Mouse (Mus musculus) MEL (cell line): ENCODE data around the gene Sirt4. TPM values are rescaled to one million over a fixed set of nuclear protein-coding genes. Genes with fewer than 3 reads are reported as not detected.

ENCODE experiments used
- DNase-seq: peaks from one replicate; pipeline ENCODE4 v3.0.0; 2011; ENCODE audit warnings: low read depth, low spot score
- H3K27ac ChIP-seq: 2 replicates; pipeline ENCODE4 v1.5.1; 2012; ENCODE audit warnings: low read depth, mild to moderate bottlenecking, control low read depth, low read length, moderate library complexity; ENCODE audit not compliant: control insufficient read depth
- H3K27me3 ChIP-seq, 2 experiments: fragments of 150-350 bp in 1 of 2; sonication (generic) in 1 of 2; 2 replicates each; pipeline ENCODE4 v1.6.1; 2012; ENCODE audit warnings: low read length in 2 of 2, mild to moderate bottlenecking in 2 of 2, improper control_type of control experiment in 1 of 2, moderate library complexity in 1 of 2; ENCODE audit not compliant: insufficient read depth in 2 of 2, control insufficient read depth in 1 of 2
- H3K36me3 ChIP-seq, 2 experiments: 2 replicates each; pipeline ENCODE4 v1.6.1; 2012 to 2014; ENCODE audit warnings: low read length in 2 of 2, improper control_type of control experiment in 1 of 2, inconsistent platforms in 1 of 2, mild to moderate bottlenecking in 1 of 2; ENCODE audit not compliant: insufficient read depth in 2 of 2, control insufficient read depth in 1 of 2
- H3K4me1 ChIP-seq, 2 experiments: fragments of 150-350 bp in 1 of 2; sonication (generic) in 1 of 2; 2 replicates each; pipeline ENCODE4 v1.6.1; 2012; ENCODE audit warnings: low read length in 2 of 2, improper control_type of control experiment in 1 of 2, mild to moderate bottlenecking in 1 of 2; ENCODE audit not compliant: insufficient read depth in 2 of 2, control insufficient read depth in 1 of 2
- H3K4me3 ChIP-seq, 2 experiments: fragments of 150-350 bp in 1 of 2; sonication (generic) in 1 of 2; 2 replicates each; pipeline ENCODE4 v1.5.1; 2012; ENCODE audit warnings: low read depth in 2 of 2, low read length in 2 of 2, mild to moderate bottlenecking in 2 of 2, moderate library complexity in 2 of 2, control low read depth in 1 of 2, improper control_type of control experiment in 1 of 2; ENCODE audit not compliant: control insufficient read depth in 1 of 2, insufficient read depth in 1 of 2
- H3K79me2 ChIP-seq: 2 replicates; pipeline ENCODE4 v1.6.1; 2012; ENCODE audit warnings: mild to moderate bottlenecking, low read length, moderate library complexity; ENCODE audit not compliant: control insufficient read depth, poor library complexity, insufficient read depth
- H3K9ac ChIP-seq: 2 replicates; pipeline ENCODE4 v1.6.1; 2012; ENCODE audit warnings: low read depth, mild to moderate bottlenecking, control low read depth, low read length, moderate library complexity; ENCODE audit not compliant: control insufficient read depth, poor library complexity, severe bottlenecking
- H3K9me3 ChIP-seq: fragments of 150-350 bp; sonication (generic); replicated peaks from 2 replicates; pipeline ENCODE4 v1.6.1; 2012; ENCODE audit warnings: mild to moderate bottlenecking, low read length, improper control_type of control experiment, moderate library complexity; ENCODE audit not compliant: insufficient read depth
- CHD1 ChIP-seq: IDR thresholded peaks from 2 replicates; pipeline ENCODE4 v1.6.1; 2012; ENCODE audit warnings: low read depth, mild to moderate bottlenecking, inconsistent platforms, low read length, improper control_type of control experiment
- CHD2 ChIP-seq: IDR thresholded peaks from 2 replicates; pipeline ENCODE4 v1.6.1; 2011; ENCODE audit warnings: low read length, improper control_type of control experiment
- E2F4 ChIP-seq: IDR thresholded peaks from 2 replicates; pipeline ENCODE4 v1.6.1; 2011; ENCODE audit warnings: low read depth, low read length, improper control_type of control experiment, borderline replicate concordance
- EP300 ChIP-seq, 2 experiments: IDR thresholded peaks; 2 replicates each; pipeline ENCODE4 v1.6.1; 2011; ENCODE audit warnings: improper control_type of control experiment in 2 of 2, low read length in 2 of 2, low read depth in 1 of 2, mild to moderate bottlenecking in 1 of 2
- GABPA ChIP-seq: IDR thresholded peaks from 2 replicates; pipeline ENCODE4 v1.6.1; 2012; ENCODE audit warnings: low read depth, mild to moderate bottlenecking, inconsistent platforms, low read length, improper control_type of control experiment, moderate library complexity
- GATA1 ChIP-seq: IDR thresholded peaks from 2 replicates; pipeline ENCODE4 v1.6.1; 2011; ENCODE audit warnings: low read depth, low read length, improper control_type of control experiment
- KAT2A ChIP-seq: conservative IDR thresholded peaks from 2 replicates; pipeline ENCODE4 v1.6.1; 2012; ENCODE audit warnings: low read depth, low read length, improper control_type of control experiment, inconsistent platforms
- MAFK ChIP-seq: IDR thresholded peaks from 2 replicates; pipeline ENCODE4 v1.6.1; 2011; ENCODE audit warnings: low read depth, mild to moderate bottlenecking, low read length, improper control_type of control experiment, borderline replicate concordance
- MXI1 ChIP-seq: IDR thresholded peaks from 2 replicates; pipeline ENCODE4 v1.6.1; 2011; ENCODE audit warnings: mild to moderate bottlenecking, low read depth, low read length, improper control_type of control experiment
- POLR2A ChIP-seq, 2 experiments: IDR thresholded peaks; 2 replicates each; pipeline ENCODE4 v1.6.1; 2011 to 2012; ENCODE audit warnings: low read length in 2 of 2, mild to moderate bottlenecking in 2 of 2, control low read depth in 1 of 2, improper control_type of control experiment in 1 of 2, low read depth in 1 of 2, moderate library complexity in 1 of 2; ENCODE audit not compliant: control insufficient read depth in 1 of 2, insufficient read depth in 1 of 2, poor library complexity in 1 of 2
- POLR2AphosphoS2 ChIP-seq: IDR thresholded peaks from 2 replicates; pipeline ENCODE4 v1.6.1; 2011; ENCODE audit warnings: low read length, improper control_type of control experiment
- POLR2AphosphoS5 ChIP-seq: IDR thresholded peaks from 2 replicates; pipeline ENCODE4 v1.6.1; 2012; ENCODE audit warnings: low read depth, borderline replicate concordance, mild to moderate bottlenecking, inconsistent platforms, low read length, moderate library complexity, mixed read lengths
- SIN3A ChIP-seq: IDR thresholded peaks from 2 replicates; pipeline ENCODE4 v1.6.1; 2012; ENCODE audit warnings: low read length, improper control_type of control experiment, inconsistent platforms
- TCF12 ChIP-seq: IDR thresholded peaks from 2 replicates; pipeline ENCODE4 v1.6.1; 2014; ENCODE audit warnings: low read depth, mild to moderate bottlenecking, inconsistent platforms, low read length, improper control_type of control experiment, moderate library complexity
- USF1 ChIP-seq: IDR thresholded peaks from 2 replicates; pipeline ENCODE4 v1.6.1; 2014; ENCODE audit warnings: low read depth, mild to moderate bottlenecking, inconsistent platforms, low read length, improper control_type of control experiment, moderate library complexity
- USF2 ChIP-seq, 2 experiments: IDR thresholded peaks; 2 replicates each; pipeline ENCODE4 v1.6.1; 2011 to 2012; ENCODE audit warnings: improper control_type of control experiment in 2 of 2, low read length in 2 of 2, borderline replicate concordance in 1 of 2, inconsistent platforms in 1 of 2, low read depth in 1 of 2, mild to moderate bottlenecking in 1 of 2; ENCODE audit not compliant: insufficient read depth in 1 of 2
- ZC3H11A ChIP-seq: IDR thresholded peaks from 2 replicates; pipeline ENCODE4 v1.6.1; 2012; ENCODE audit warnings: low read depth, mild to moderate bottlenecking, inconsistent platforms, low read length, improper control_type of control experiment
- ZNF384 ChIP-seq: IDR thresholded peaks from 2 replicates; pipeline ENCODE4 v1.6.1; 2012; ENCODE audit warnings: low read depth, mild to moderate bottlenecking, inconsistent platforms, low read length, improper control_type of control experiment
- polyA plus RNA-seq, 2 experiments: library from polyadenylated mRNA; stranded (reverse) in 1 of 2; unstranded in 1 of 2; fragments of >175 nt in 1 of 2; fragments of >200 nt in 1 of 2; gene quantifications; 2 replicates each; pipeline versions ENCODE4 v1.2.1 to v1.2.4; 2012; ENCODE audit warnings: low replicate concordance in 2 of 2, low read depth in 1 of 2; ENCODE audit not compliant: insufficient read length in 2 of 2, insufficient read depth in 1 of 2, missing spikeins in 1 of 2
- total RNA-seq: library from RNA; depleted of rRNA; stranded (reverse); fragments of 300-350 nt; gene quantifications from 2 replicates; pipeline ENCODE4 v1.2.3, GENCODE M21; 2012

The Sirt4 gene
- total and polyA plus RNA-seq, 3 experiments: 9.2 to 10.3 TPM; not detected in 1

DNA sequence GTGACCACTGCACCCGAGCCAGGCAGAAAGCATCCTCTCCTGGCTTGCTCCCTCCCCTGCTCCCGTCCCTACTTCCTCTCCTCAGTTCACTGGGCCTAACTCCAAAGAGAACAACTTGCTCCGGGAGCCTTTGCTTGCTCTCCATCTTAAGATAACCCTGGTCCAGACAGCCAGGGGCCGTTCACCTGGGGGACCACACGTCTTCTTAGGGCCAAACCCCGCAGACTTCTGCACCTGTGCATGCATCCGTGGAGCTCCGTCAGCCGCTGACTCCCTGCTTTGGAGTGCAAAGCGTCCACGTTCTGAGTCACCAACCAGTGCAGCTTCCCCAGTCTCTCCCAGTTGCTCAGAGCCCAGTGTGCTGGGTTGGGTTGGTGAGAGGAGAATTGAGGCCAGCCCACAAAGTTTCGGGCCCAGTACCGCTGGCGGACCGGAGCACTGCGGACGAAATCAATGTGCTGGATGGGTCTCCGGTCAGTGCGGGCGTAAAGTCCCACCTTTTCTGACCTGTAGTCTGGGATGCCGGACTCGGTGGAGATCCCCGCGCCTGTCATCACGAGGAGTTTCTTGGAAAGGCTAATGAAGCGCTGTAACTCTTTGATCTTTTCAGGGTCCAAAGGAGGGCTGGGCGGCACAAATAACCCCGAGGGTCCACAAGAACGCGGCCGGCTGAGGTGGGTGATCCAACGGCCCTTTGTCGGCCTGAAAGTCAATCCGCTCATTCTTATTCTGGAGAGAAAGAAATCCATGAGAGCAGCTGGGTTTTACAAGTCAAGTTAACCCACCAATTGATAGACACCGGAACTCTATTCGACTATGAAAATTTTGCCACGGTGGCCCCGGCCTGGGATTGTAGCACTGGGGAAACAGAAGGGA, 1.9 kb downstream of the Sirt4 start:
- no peak overlapping the region for H3K9ac ChIP-seq
- H3K27ac ChIP-seq: no peak overlapping the region
- no peaks in the 10 kb centered on the region for H3K9me3 ChIP-seq
- no peaks in the 10 kb centered on the region for H3K27me3 ChIP-seq
- H3K36me3 ChIP-seq: no peaks in the 10 kb centered on the region
- no peak for TF ChIP-seq POLR2AphosphoS5
- no peak for TF ChIP-seq CHD2
- no peak for TF ChIP-seq ZC3H11A
- no peak for TF ChIP-seq USF2 (IDR thresholded peaks at IDR 0.05; ENCODE audit: borderline replicate concordance in 1 of 2, insufficient read depth in 1 of 2, low read depth in 1 of 2, low read length in 2 of 2)
- no peak for TF ChIP-seq GABPA
- H3K79me2 ChIP-seq: no peaks in the 10 kb centered on the region
- H3K4me1 ChIP-seq: no peaks in the 10 kb centered on the region
- DNase-seq: no peak
- no peak overlapping the region for H3K4me3 ChIP-seq

DNA sequence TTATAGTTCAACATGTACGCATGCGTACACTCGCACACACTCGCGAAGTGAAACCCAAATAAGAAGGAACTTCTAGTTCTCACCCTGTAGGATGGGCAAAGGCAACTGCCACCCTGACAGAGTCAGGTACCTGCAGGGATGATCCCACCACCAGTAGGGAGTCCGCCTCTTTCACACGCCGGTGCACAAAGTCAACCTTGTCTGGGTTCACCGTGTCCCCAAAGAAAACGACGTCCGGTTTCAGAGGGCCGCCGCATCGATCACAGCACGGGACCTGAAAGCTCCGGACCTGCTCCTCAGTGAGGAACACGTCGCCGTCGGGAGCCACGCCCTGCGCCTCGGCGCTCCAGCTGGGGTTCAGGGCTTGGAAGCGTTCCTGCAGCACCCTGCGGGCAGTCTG, 4.4 kb downstream of the Sirt4 start:
- no peak overlapping the region for H3K4me3 ChIP-seq
- TF ChIP-seq ZNF384: no peak
- TF ChIP-seq GABPA: no peak
- no peak for TF ChIP-seq MXI1
- no peak for TF ChIP-seq ZC3H11A
- no peak for TF ChIP-seq POLR2AphosphoS2
- TF ChIP-seq CHD1: no peak
- no peak for TF ChIP-seq KAT2A
- TF ChIP-seq TCF12: no peak
- TF ChIP-seq MAFK: no peak
- TF ChIP-seq GATA1: no peak
- TF ChIP-seq USF1: no peak
- TF ChIP-seq USF2 (IDR thresholded peaks at IDR 0.05; ENCODE audit: borderline replicate concordance in 1 of 2, insufficient read depth in 1 of 2, low read depth in 1 of 2, low read length in 2 of 2): no peak
- TF ChIP-seq EP300 (IDR thresholded peaks at IDR 0.05; ENCODE audit: low read depth in 1 of 2, low read length in 2 of 2): no peak
- no peak for TF ChIP-seq POLR2AphosphoS5
- TF ChIP-seq POLR2A (IDR thresholded peaks at IDR 0.05; ENCODE audit: control insufficient read depth in 1 of 2, insufficient read depth in 1 of 2, low read depth in 1 of 2, low read length in 2 of 2, poor library complexity in 1 of 2): no peak
- no peak for TF ChIP-seq CHD2
- no peak for TF ChIP-seq E2F4
- no peak for TF ChIP-seq SIN3A
- H3K36me3 ChIP-seq: no peaks in the 10 kb centered on the region
- no peaks in the 10 kb centered on the region for H3K27me3 ChIP-seq
- H3K9me3 ChIP-seq: no peaks in the 10 kb centered on the region
- H3K4me1 ChIP-seq: no peaks in the 10 kb centered on the region
- no peak overlapping the region for H3K27ac ChIP-seq
- no peak for DNase-seq
- H3K9ac ChIP-seq: no peak overlapping the region
- no peaks in the 10 kb centered on the region for H3K79me2 ChIP-seq
